20 mouse cellular contexts compared by ENCODE assay signal in the genomic region with DNA sequence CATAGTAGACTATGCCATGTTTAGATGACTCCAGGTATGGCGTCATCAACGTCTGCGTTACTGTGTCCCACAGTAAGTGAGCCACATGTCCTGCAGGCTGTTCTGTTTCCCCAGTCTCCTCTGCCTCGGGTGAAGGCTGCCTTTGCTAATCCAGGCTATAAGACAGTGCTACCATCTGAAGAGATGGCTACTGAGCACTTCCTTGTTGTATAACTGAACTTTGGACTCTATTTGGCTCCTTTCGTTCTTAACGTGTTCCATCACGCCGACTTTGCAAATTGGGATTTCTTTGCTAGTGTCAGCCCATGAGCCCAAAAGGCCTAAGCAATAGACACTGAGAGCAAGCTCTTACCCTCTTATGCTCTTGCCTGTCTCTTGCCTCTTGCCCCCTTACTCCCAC.
"Had no signal": no experiment of that assay in that cellular context is flagged by ENCODE, and none has a peak within 500 bp of the region (broad histone marks: within the 10 kb centered on the region; RNA-seq: fewer than 3 reads in every experiment).

No protein-coding gene starts in this region.

- H3K4me1 ChIP-seq: stomach, embryonic 15.5 days had no signal

- H3K4me3 ChIP-seq: lung, embryonic 15.5 days; megakaryocyte, embryonic 14.5 days; midbrain, embryonic 13.5 days; midbrain, embryonic 15.5 days; neural tube, embryonic 13.5 days; neural tube, embryonic 15.5 days; stomach, embryonic 15.5 days had no signal

- DNase-seq: liver, postnatal 0 days; lung, adult 2 months; lung, postnatal 14 days; lung, postnatal 36 days; retina, postnatal 1 day; right cerebral cortex, adult 18-20 months; right cerebral cortex, postnatal 25 days; right cerebral cortex, postnatal 4 days; thymus, adult 2 months; thymus, postnatal 25 days; thymus, postnatal 4 days had no signal

- H3K27me3 ChIP-seq: lung, embryonic 15.5 days; megakaryocyte, embryonic 14.5 days; midbrain, embryonic 13.5 days; midbrain, embryonic 15.5 days; neural tube, embryonic 13.5 days; neural tube, embryonic 15.5 days; stomach, embryonic 15.5 days had no signal

- H3K27ac ChIP-seq: lung, embryonic 15.5 days; macrophage; midbrain, embryonic 13.5 days; midbrain, embryonic 15.5 days; neural tube, embryonic 13.5 days; neural tube, embryonic 15.5 days; stomach, embryonic 15.5 days; stomach, postnatal 0 days had no signal

- H3K36me3 ChIP-seq: lung, embryonic 15.5 days; stomach, embryonic 15.5 days had no signal
